Mouse (Mus musculus): ENCODE data around the gene Pcbp4.
"Not testable (repeated sequence)": the region's sequence is repeated elsewhere in the genome, so short reads cannot be mapped to it uniquely, and the experiment has no call there.

The Pcbp4 gene

GRCm38 (mm10) chr9:106482578-106483115, 29.6 kb downstream of the Pcbp4 start:
- no peak for DNase-seq

GRCm38 (mm10) chr9:106483136-106483535, 30.0 kb downstream of the Pcbp4 start:
- DNase-seq = no peak

- DNase-seq = peak; percentile 7
Measured at GRCm38 (mm10) chr9:106483606-106484005, 30.5 kb downstream of the Pcbp4 start.

- no peak for DNase-seq
Measured at GRCm38 (mm10) chr9:106485076-106485475, 32.0 kb downstream of the Pcbp4 start.

GRCm38 (mm10) chr9:106487602-106488001, 34.5 kb downstream of the Pcbp4 start:
- not testable (repeated sequence) for DNase-seq

GRCm38 (mm10) chr9:106499667-106500066, 46.6 kb downstream of the Pcbp4 start, which contains the start of gene Iqcf1:
Gene Iqcf1 (plus strand): TSS chr9:106499967.
- DNase-seq = no peak

GRCm38 (mm10) chr9:106501846-106502245, 48.8 kb downstream of the Pcbp4 start:
- DNase-seq = no peak

- no peak for DNase-seq
Measured at GRCm38 (mm10) chr9:106504246-106504645, 51.2 kb downstream of the Pcbp4 start.

- DNase-seq = no peak
Measured at GRCm38 (mm10) chr9:106509356-106509755, 56.3 kb downstream of the Pcbp4 start.

GRCm38 (mm10) chr9:106512729-106513450, 59.8 kb downstream of the Pcbp4 start:
- peak; percentile 65 for DNase-seq

GRCm38 (mm10) chr9:106513566-106513965, 60.5 kb downstream of the Pcbp4 start:
- DNase-seq = no peak

All from kidney, postnatal 10 days (tissue).